Mouse (Mus musculus) megakaryocyte progenitor cell, adult 5-6 weeks (primary cell): ENCODE results near the gene Taf10. TPM values are rescaled to one million over a fixed set of nuclear protein-coding genes. Genes with fewer than 3 reads are reported as not detected.

Source experiments
- ATAC-seq: replicated peaks from 2 replicates; pipeline ENCODE4 v1.8.0; 2016; ENCODE audit warnings: mild to moderate bottlenecking, moderate TSS enrichment, inconsistent platforms; ENCODE audit not compliant: poor library complexity
- total RNA-seq, 2 experiments: library from RNA; stranded (forward) in 1 of 2; stranded (reverse) in 1 of 2; fragments of 157-497, 149-512 nt in 1 of 2; fragments of 200-1000 nt in 1 of 2; gene quantifications; 2 replicates each; pipeline versions ENCODE4 v1.2.3 to v1.2.4; 2015 to 2017

Gene Taf10
- total RNA-seq (2015) (301 and 304 TPM in 2 replicates), total RNA-seq (2017) (136 and 141 TPM in 2 replicates)

DNA sequence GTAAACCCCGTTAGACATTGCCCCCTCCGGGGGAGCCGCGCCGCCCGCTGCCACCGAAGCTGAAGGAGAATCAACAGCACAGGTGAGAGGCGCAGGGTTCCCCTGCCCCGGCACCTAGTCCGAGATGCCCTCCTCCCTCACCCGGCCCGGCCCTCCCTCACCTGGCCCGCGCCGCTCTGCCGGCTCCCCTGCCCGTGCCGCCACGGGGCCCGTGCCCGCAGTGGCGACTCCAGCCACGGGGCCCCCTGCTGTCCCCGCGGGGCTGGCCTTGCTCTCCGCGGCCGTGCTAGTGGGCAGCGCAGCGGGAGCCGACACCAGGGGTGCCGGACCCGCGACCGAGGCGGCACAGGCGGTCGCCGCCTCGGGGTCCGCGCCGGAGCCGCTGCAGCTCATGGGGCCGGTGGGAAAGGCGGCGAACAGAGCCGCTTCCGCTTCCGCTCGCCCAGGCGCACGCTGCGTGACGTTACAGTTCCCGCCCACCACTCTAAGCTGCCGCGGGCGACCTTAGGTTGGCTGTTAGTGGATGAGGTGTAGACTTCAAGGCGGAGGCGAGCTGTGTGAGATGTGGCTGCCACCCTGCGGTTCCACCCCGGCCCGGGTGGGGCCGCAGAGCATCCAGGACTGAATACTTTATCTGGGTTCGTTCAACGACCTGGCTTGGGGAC is at the start of gene Taf10:
Gene Taf10, minus strand, starts transcription at position 436 of the 665 bp plus-strand sequence.
- peak; percentile 95 for ATAC-seq

DNA sequence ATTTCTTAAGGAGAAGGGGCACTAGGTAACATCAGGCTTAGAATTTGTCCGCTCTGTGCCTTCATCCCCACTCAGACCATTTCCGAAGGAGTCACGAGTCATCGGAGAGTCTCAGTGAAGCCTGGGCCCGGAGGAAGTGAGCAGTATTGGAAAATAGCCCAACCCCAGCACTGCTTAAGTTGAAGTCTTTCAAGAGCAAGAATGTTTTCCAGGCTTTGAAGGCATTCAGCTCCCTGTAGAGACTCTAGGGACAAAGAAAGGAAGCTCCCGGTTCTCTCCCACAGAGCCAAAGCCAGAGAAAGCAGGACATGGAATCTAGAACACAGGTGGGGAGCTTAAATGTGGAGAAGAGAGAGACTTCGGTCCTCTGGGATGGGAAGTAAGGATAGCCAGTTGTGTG is 49.5 kb upstream of the Taf10 start:
- ATAC-seq: no peak

DNA sequence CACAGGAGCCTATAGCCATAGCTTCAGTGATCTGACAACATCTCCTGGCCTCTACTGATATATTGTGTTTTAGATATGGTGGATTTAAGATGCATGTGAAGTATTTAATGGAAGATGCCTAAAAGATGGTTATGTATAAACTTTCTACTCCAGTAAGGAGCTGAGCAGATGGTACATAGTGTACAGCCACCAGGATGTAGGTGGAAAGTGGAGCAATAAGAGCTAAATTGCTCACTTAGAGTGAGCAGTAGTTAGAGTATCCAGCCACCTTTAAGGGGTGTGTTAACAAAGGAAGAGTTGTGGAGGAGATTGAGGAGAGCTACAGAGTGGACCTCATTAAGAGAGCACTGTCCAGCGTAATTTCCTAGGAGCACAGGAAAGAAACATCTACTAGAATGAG is 47.0 kb upstream of the Taf10 start:
- no peak for ATAC-seq

DNA sequence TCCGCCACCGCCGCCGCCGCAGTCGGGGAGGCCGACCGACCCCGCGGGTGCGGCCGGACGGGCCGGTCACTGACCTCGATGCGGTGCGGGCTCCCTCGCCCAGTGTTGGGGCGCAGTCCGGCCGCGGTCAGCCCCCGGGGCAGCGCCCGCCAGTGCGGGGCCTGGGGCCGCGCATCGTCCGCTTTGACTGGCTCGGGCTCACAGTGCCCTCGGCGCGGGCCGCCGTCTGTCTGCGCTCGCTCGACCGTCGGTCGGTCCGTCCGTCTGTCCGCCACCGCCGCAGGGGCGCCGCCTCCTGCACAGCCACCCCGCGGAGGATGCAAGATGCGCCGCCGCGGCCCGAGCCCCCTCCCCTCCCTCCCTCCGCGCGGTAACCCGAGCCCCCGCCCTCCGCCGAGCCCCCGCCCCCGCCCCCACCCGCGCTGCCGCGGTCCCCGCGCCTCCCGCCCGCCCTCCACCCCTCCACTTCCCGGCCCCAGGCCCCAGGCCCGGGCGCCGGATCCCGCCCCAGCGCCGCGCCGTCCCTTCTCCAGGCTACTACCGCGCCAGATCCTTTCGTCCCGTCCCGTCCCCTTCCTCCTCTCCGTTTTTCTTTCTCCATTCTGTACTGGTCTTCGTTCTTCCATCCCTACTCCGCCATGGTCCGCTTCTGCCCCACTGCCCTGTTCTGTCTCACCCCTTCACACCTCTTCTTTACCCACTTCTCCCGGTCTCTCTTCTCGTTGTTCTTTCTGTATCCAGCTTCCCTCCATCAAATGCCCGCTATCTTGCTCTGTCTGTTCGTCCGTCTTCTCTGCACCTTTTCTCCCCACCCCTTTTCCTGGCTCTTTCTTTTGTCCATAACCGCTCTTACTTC is 43.4 kb upstream of the Taf10 start, which contains the start of gene Dchs1:
Gene Dchs1, minus strand, starts transcription at position 370 of the 856 bp plus-strand sequence.
- ATAC-seq: 0 out of 2 replicates have a peak, but pooled peaks have one; percentile 38

DNA sequence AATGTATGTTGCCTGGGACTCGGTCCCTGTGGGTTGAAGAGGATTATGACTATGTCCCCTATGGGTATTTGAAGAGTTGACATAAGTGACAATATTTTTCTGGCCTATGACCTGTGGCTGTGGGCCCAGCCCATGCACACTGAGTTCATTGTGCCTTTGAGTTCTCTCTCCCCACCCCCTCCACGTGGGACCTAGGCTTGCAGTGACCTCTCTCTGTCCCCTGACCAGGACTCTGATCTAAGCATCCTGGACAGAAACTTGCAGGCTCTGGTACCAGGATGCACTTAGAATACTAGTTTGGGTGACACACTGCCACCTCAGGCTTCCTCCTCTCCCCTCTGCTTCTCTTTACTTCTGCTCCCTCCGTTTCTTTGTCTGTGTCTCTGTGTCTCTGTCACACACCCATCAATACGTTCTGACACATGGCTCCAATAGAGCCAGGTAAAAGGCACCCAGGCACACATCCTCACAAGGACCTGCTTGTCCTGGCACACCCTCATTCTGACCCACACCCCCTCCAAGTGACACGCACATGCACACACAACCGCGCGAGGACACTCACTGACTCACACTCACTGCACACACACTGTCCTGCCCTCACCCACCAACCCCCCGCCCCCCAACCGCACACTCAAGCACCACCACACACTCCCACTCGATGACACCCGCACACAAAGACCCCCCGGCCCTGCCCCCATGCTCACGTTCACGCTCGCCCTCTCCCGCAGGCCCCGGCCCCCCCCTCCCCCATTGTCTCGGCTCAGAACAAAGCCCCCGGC is 42.5 kb upstream of the Taf10 start:
- peak; percentile 32 for ATAC-seq

DNA sequence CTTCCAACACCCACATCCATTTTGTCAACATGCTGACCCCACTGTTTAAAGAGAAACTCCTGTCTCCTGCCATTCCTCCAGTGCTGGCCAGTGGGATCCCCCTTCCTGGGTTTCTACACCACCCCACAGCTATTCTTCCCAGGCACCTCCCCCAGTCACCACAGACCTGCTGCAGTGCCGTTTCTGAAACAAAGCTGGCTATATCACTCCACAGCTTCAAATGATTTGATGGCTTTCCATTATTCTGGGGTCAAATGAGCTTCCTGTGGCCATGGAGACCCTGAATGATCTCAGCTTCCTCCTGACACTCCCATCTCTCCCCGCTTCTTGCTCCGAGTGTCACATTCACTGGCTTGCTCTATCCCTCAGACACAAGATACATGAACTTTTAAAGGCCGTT is 40.4 kb upstream of the Taf10 start:
- no peak for ATAC-seq

DNA sequence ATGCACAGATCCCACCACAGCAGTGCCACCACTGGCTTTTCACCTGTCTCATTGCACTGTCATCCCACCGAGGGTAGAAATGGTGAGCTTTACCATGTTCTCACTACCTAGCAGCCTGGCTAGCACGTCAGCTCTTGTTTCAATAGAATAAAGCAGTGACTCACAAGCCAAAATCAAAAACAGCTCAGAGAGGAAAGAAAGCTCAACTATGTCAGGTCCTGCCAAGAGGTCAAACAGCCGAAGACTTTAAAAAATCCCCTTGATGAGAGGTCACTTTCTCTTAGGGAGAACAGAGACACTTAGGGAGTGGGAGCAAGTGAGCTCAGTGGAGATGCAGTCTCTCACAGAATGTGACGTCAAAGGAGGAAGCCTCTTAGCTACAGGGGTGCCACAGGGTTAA is 39.7 kb upstream of the Taf10 start:
- ATAC-seq: no peak

DNA sequence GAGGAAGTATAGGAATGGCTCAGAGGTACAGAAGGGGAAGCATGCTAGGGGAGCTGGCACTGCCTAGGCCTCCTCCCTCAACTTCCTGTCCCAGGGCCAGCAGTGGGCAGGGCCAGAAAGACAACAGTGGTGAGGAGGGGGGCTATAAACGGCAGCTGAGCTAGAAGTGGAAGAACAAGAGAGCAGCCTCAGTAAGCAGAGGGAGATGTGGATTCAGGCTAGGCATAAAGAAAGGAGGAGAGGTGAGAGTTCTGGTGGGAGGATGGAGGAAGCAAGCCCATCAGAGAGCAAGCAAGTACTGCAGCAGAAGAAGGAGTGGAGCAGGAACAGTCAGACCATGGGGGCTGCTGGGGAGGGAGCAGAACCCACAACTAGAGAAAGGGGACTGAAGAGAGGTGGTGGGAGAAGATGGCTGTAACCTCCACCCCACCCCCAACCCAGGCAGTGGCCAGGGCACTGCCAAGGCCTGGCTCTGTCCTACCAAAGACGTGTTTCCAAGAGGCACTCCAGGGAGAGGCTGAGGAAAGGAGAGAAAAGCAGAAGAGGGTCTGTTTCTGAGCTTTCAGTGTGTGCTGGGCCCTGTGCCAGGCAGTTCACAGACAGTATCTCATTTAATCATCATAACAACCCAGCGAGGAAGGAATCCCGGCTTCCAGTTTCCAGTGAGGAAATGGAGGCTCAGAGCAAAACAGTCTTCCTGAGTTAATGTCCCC is 34.5 kb upstream of the Taf10 start:
- ATAC-seq: peak; percentile 85

DNA sequence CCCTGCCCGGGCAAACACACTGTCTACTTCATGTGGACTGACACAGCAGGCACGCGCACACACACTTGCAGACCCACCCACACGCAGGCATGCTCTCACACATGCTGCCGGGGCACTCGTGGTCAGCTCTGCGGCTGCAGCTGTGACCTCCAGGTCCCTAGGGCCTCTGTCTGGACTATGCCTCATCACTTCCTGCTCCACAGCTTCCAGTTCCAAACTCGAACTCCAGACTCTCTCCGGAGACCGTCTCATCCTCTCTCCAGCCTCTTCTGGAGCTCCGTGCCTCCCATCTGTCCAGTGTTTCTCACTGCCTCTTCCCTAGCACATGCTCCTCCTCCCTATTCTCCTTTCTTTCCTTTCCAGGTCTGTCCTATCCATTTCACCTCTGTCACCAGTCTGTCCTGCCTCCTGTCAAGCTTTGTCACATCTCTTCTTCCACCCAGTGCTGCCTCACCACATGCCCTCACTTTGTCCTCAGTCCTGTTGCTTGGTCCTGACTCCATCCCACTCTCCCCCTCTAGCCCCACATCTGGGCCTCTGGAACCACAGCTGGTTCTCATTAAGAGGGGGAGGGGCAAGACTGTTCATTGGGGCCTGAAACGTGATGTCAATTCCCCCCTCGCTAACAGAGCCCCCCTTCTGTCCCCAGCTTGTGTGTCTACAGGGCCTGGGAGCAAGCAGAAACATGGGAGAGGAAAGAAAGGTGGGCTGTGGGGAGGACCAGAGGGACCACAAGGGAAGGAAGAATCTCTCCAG is 33.8 kb upstream of the Taf10 start:
- ATAC-seq: peak; percentile 57

DNA sequence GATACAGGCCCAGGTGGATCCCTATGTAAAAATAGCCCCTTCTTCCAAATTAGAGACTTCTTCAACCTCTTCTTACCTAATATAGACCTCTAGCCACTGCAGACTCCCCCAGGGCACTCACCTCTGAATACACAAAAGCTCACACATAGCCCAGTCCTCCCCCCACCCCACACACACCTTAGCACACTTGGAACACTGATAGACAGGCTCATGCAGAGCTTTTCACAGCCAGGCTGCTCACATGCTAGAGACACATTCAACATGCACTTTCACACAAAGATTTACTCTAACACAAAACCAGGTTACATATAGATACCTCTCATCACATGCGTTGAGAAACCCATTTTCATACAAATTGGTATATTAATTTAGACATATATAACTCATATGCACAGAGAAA is 33.2 kb upstream of the Taf10 start:
- ATAC-seq: no peak

DNA sequence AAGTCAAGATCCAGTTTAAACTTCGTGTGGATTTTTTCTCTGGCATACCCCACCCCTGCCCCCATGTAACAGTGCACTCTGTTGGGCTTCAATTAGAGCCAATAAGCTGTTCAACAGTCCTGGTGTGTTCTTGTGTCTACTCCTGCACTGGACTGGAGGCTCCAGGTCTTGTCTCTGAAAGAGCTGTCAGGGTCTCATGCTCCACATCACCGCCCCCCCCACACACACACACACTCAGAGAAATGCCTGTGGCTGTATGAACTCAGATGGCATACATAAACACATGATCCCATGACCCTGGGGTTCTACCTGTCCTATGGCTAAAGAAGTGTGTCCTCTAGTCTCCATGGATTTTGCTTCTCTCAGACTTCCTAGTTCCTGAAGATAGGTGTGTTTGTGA is 31.9 kb upstream of the Taf10 start:
- no peak for ATAC-seq

DNA sequence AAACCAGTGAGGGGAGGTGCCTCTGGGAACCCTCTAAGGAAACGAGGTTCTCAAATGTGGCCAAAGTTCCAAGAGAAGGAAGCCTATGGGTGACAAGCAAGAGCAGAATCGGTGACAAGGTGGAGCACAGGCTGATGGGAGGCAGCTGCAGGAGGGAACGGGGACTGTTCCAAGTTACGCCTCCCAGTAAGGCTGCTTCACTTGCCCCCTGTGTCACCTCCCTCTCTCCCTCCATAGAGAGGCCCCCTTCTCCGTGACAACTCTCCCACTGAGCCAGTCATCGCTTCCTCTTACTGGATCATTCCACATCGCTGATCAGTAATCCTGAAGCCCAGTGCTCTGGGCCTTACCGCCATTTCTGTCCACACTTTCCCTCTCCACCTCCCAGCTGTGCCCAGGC is 30.5 kb upstream of the Taf10 start:
- ATAC-seq: no peak

DNA sequence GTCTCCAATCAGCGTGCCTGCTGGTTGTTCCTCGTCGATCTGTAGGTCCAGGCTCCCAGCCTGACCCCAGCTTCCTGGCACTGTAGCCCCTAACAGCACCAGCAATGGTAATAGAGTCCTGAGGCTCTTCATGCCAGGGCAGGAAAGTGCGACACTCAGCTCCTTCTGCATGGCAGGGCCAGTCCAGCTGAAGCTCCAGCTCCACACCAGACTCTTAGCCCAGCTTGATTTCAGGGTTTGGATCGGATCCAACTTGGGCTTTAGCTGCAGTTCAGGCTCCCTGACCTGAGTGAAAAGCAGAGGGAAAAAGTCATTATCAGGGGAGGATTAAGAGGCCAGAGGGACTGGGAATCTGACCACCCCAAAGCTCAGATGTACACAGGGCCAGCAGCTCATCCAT is 28.9 kb upstream of the Taf10 start:
- ATAC-seq: no peak

DNA sequence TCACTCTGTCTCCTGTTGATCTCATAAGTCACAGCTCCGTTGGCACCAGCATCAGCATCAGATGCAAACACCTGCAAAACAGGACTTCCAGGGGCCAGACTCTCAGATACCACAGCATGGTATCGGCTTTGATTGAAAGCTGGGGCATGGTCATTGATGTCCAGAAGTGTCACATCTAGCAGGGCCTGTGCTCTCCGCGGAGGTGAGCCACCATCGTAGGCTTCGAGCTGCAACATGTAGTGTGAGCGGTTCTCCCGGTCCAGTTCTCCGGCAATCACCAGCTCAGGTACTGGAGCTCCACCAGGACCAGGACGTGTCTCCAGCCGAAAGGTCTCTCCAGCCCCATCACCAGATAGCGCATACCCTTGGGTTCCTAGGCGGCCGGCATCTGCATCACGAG is 28.2 kb upstream of the Taf10 start:
- no peak for ATAC-seq

DNA sequence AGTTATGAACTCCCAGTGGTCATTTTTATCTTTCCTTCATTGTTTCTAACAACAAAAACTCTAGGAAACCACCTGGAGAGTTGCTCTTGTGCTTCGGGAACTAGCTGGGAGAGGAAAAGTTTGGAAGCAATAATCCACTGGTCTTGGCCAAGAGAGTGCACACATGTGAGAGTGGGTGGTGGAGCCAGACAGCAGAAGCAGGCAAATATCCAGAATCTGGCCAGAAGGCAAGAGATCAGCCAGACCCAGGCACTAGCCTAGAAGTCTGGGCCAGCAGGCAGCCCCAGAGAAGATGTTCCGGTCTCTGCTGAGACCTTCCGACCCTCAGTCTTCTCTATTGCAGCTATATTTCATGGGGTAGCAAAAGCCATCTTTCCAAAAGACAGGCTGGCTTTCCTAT is 25.8 kb upstream of the Taf10 start:
- no peak for ATAC-seq

DNA sequence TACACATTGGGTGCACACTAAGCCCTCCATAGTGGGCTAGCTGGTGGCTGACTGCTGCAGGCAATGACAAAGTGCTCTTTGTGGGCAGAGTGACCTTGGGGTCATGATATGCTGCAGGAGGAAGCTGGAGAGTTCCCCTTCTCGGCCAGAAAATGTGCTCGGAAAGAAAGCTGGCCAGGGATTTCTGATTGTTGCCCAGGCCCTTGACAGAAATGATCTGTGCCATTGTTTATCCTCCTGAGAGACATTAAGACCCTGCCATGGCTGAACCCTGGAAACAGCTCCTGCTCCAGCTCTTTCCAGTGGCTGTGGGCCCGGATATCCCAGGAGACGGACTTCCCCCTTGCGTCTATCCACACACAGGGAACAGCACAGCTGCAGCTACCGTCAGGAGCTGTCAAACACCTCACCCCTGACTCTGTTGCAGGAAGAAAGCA is 23.6 kb upstream of the Taf10 start:
- peak; percentile 74 for ATAC-seq

DNA sequence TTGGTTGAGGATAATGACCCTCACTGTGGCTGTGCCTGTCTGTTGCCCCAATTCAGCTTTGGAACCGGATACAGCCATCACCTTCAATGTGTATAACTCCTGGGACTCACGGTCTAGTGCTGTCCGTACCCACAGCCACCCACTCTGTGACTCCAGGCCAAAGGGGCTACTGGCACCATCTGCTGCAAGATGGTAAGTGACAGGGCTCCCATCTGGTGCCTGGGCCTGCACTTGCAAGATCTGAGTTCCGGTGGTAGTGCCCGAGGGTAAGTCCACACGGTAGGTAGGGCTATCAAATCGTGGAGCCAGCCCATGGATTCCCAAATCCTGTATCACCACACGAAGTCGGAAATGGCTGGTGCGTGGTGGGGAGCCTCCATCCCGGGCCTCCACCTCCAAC is 20.2 kb upstream of the Taf10 start:
- no peak for ATAC-seq

DNA sequence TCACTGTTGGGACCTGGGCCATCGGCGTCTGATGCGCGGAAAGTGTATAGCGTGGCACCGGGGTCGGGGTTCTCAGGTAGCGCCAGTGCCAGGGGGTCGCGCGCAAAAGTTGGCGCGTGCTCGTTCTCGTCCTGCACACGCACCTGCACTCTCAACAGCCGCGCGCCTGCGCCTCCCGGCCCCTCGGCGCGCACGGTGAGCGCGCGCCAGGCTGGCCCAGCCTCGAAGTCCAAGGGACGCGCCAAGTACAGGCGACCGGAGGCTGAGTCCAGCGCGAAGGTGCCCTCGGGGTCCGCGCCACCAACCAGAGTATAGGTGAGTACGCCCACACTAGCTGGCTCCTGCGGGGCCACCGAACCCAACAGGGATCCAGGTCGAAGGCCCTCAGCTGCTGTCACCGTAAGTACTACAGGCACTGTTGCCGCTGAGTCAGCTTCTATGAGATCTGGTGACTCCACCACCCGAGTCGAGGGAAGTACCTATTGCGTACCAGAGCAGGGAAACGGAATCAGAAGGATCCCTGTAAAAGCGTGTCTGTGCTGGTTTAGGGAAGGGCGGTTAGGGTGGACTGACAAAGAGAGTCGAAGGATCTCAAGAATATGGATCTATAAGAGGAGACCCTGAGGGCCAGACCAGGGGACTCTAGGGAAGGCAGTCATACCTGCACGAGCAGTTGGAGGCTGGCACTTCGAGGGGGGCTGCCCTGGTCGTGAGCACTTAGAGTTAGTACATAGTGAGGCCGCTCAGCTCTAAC is 18.5 kb upstream of the Taf10 start:
- peak; percentile 27; the same call in 1 of the 2 replicates for ATAC-seq

DNA sequence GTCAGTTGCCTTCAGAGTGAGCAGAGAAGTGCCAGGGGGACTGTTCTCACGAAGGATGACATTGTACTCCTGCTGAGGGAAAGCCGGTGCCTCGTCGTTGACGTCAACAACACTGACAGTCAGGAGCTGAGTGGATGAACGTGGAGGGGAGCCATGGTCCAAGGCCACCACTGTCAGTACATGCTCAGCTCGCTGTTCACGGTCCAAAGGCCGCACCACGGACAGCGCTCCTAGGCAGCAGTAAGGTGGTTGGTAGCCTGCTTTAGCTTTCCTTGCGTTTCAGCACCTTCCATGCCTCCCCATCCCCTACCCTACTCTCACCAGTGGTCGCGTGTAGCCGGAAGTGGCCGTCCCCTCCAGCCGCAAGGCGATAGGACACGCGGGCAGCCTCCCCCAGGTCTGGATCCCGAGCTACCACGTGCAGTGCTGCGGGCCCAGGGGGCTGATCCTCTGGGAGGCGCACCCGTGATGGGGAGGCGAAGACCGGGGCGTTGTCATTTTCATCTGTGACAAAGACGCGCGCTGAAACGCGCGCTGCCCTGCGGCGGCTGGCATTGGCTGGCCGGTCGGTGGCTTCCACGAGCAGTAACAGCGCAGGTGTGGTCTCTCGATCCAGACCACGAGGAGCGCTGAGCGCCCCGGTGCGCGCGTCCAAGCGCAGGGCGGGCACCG is 17.8 kb upstream of the Taf10 start:
- ATAC-seq: peak; percentile 37
